Mouse (Mus musculus) midbrain, embryonic 10.5 days (tissue): ENCODE measurements around the gene Tbx15. TPM values are rescaled to one million over a fixed set of nuclear protein-coding genes. Genes with fewer than 3 reads are reported as not detected.

Source experiments
- microRNA-seq: library from miRNA; unstranded; fragments of <30 nt; microRNA quantifications from one replicate; pipeline ENCODE4, GENCODE M21; 2017
- polyA plus RNA-seq: library from polyadenylated mRNA; unstranded; fragments of >200 nt; fragmentation: Nextera tagmentation; extraction: Ambion mirVana; gene quantifications from 2 replicates; pipeline ENCODE4 v1.2.1, GENCODE M21; 2016

Gene Tbx15
- polyA plus RNA-seq, 1 experiment from 2014 or later: 1.2 TPM

Small RNAs within 50 kb of the gene (microRNA-seq; reads per million reads assigned to microRNA genes)
- not detected for gene Mir6481

Other genes with a start within 250 kb of the Tbx15 start
- 7.8 and 8.7 TPM in 2 replicates for gene Wars2, start 99.3 kb upstream of the Tbx15 start, polyA plus RNA-seq